Mouse (Mus musculus) hindbrain, embryonic 11.5 days (tissue): ENCODE results near the gene Gm8909. TPM values are rescaled to one million over a fixed set of nuclear protein-coding genes. Genes with fewer than 3 reads are reported as not detected.
A peak's percentile ranks its signal among the peaks of the same experiment; 100 is the strongest.
"Not testable (repeated sequence)": the region's sequence is repeated elsewhere in the genome, so short reads cannot be mapped to it uniquely, and the experiment has no call there.

Source experiments
- ATAC-seq: fragments of 200-750 bp; cut with Nextera tagmentation; 2 replicates; pipeline ENCODE4 v1.8.0; 2017; ENCODE audit warnings: mild to moderate bottlenecking, moderate TSS enrichment, moderate library complexity; ENCODE audit not compliant: low FRiP score
- DNase-seq: peaks from one replicate; pipeline ENCODE4 v3.0.0-alpha.2; 2015; ENCODE audit warnings: low spot score
- H3K27ac ChIP-seq: fragments of 300-500 bp; sonication (generic); 2 replicates; pipeline ENCODE4 v1.5.1; 2014; ENCODE audit warnings: mild to moderate bottlenecking, low read depth, low read length
- H3K27me3 ChIP-seq: fragments of 300-500 bp; sonication (generic); 2 replicates; pipeline ENCODE4 v1.6.1; 2014; ENCODE audit warnings: mild to moderate bottlenecking, low read length, moderate library complexity, mixed read lengths; ENCODE audit not compliant: control insufficient read depth, insufficient read depth
- H3K36me3 ChIP-seq: fragments of 300-500 bp; sonication (generic); 2 replicates; pipeline ENCODE4 v1.6.1; 2014; ENCODE audit warnings: mild to moderate bottlenecking, low read length, moderate library complexity, mixed read lengths; ENCODE audit not compliant: control insufficient read depth, insufficient read depth
- H3K4me1 ChIP-seq: fragments of 300-500 bp; sonication (generic); replicated peaks from 2 replicates; pipeline ENCODE4 v1.6.1; 2014; ENCODE audit warnings: low read length, mixed read lengths; ENCODE audit not compliant: control insufficient read depth, insufficient read depth
- H3K4me2 ChIP-seq: fragments of 300-500 bp; sonication (generic); replicated peaks from 2 replicates; pipeline ENCODE4 v1.6.1; 2014; ENCODE audit warnings: mild to moderate bottlenecking, low read depth, low read length
- H3K4me3 ChIP-seq: fragments of 300-500 bp; sonication (generic); 2 replicates; pipeline ENCODE4 v1.5.1; 2014; ENCODE audit warnings: low read depth, low read length
- H3K9ac ChIP-seq: fragments of 300-500 bp; sonication (generic); 2 replicates; pipeline ENCODE4 v1.6.1; 2014; ENCODE audit warnings: low read depth, low read length
- H3K9me3 ChIP-seq: fragments of 300-500 bp; sonication (generic); 2 replicates; pipeline ENCODE4 v1.6.1; 2016; ENCODE audit warnings: low read length; ENCODE audit not compliant: control insufficient read depth
- WGBS: fragments of 180-500 bp; shearing (Covaris S2); extraction: QIAGEN DNeasy Blood & Tissue Kit; methylation state at CpG from one replicate; pipeline ENCODE4 v1.1.7; 2014; 5-methylcytosine and 5-hydroxymethylcytosine counted together
- polyA plus RNA-seq: library from polyadenylated mRNA; unstranded; fragments of >200 nt; fragmentation: Nextera tagmentation; extraction: Ambion mirVana; gene quantifications from 2 replicates; pipeline ENCODE4 v1.2.1, GENCODE M21; 2014

The Gm8909 gene
- polyA plus RNA-seq, 1 experiment from 2014 or later: not detected

DNA sequence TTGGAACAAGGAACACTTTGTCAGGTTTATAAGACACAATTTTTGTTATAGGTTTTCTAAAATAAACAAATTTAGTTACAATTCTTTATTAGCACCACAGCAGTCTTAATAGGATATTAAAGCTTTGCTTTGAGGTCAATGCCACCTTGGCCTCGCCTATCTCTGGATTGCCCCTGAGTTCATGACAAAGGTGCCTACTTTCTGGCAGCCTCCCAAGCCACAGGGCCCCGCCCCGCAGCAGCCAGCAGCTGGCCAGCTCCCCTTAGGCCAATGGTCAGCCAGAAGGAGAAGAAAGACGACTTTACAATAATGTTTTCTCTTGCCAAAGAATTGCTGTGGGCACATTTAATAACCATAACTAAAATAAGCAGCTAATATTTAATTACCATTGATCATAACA, 17.1 kb downstream of the Gm8909 start:
- not testable (repeated sequence) for H3K4me3 ChIP-seq, H3K27ac ChIP-seq, DNase-seq, ATAC-seq, H3K4me1 ChIP-seq, H3K36me3 ChIP-seq, H3K9me3 ChIP-seq, H3K4me2 ChIP-seq, H3K9ac ChIP-seq
- WGBS: 51% methylated on average over 4 of the region's 4 CpGs
- peaks cover 11% of the 10 kb centered on the region for H3K27me3 ChIP-seq

GRCm38 (mm10) chr17:36148468-36148867, 19.9 kb downstream of the Gm8909 start:
- H3K4me1 ChIP-seq, ATAC-seq, DNase-seq, H3K27ac ChIP-seq, H3K9ac ChIP-seq, H3K9me3 ChIP-seq, H3K4me2 ChIP-seq, H3K36me3 ChIP-seq, H3K4me3 ChIP-seq: not testable (repeated sequence)
- 77% methylated on average over 5 of the region's 5 CpGs for WGBS
- peaks cover 27% of the 10 kb centered on the region for H3K27me3 ChIP-seq

- not testable (repeated sequence) for H3K4me3 ChIP-seq, H3K9me3 ChIP-seq, DNase-seq, H3K4me1 ChIP-seq, H3K4me2 ChIP-seq, H3K9ac ChIP-seq, H3K27ac ChIP-seq, ATAC-seq, H3K36me3 ChIP-seq
- 84% methylated on average over 1 of the region's 1 CpGs for WGBS
- H3K27me3 ChIP-seq: peaks cover 32% of the 10 kb centered on the region
These were observed 21.4 kb downstream of the Gm8909 start for GRCm38 (mm10) chr17:36146937-36147336.

GRCm38 (mm10) chr17:36145861-36146156, 22.5 kb downstream of the Gm8909 start:
- peaks cover 32% of the 10 kb centered on the region for H3K27me3 ChIP-seq
- not testable (repeated sequence) for DNase-seq, H3K27ac ChIP-seq, ATAC-seq, H3K4me1 ChIP-seq, H3K9me3 ChIP-seq, H3K9ac ChIP-seq, H3K36me3 ChIP-seq
- WGBS: 1% methylated on average over 13 of the region's 13 CpGs
- H3K4me2 ChIP-seq: peak overlapping the region; percentile 36
- H3K4me3 ChIP-seq: peak overlapping the region; percentile 28

GRCm38 (mm10) chr17:36145111-36145860, 23.1 kb downstream of the Gm8909 start:
- Histone ChIP-seq H3K4me2 (peak overlapping the region; percentile 36), H3K27me3 (peaks cover 32% of the 10 kb centered on the region), H3K4me3 (peak overlapping the region; percentile 28), H3K9me3 (no peaks in the 10 kb centered on the region), H3K36me3 (no peaks in the 10 kb centered on the region), H3K9ac (no peak overlapping the region), H3K27ac (no peak overlapping the region), H3K4me1 (0 out of 2 replicates have a peak, but pooled peaks cover 3% of the 10 kb centered on the region)
- peak; percentile 46 for DNase-seq
- 2% methylated on average over 77 of the region's 78 CpGs for WGBS
- no peak for ATAC-seq

- H3K36me3 ChIP-seq, H3K9me3 ChIP-seq, H3K27me3 ChIP-seq, H3K27ac ChIP-seq, H3K4me1 ChIP-seq, H3K4me2 ChIP-seq, DNase-seq, H3K9ac ChIP-seq, ATAC-seq, H3K4me3 ChIP-seq: not testable (repeated sequence)
- 81% methylated on average over 1 of the region's 1 CpGs for WGBS
These were observed 32.0 kb downstream of the Gm8909 start for GRCm38 (mm10) chr17:36136299-36136848.

GRCm38 (mm10) chr17:36135421-36136231, 32.7 kb downstream of the Gm8909 start:
- not testable (repeated sequence) for H3K36me3 ChIP-seq, H3K27ac ChIP-seq, H3K4me2 ChIP-seq, ATAC-seq, H3K9ac ChIP-seq, DNase-seq, H3K4me1 ChIP-seq, H3K9me3 ChIP-seq, H3K4me3 ChIP-seq, H3K27me3 ChIP-seq

GRCm38 (mm10) chr17:36131516-36132265, 36.6 kb downstream of the Gm8909 start:
- Histone ChIP-seq H3K27me3 (no peaks in the 10 kb centered on the region), H3K27ac (no peak overlapping the region), H3K4me1 (no peaks in the 10 kb centered on the region), H3K36me3 (no peaks in the 10 kb centered on the region), H3K9ac (no peak overlapping the region), H3K9me3 (no peaks in the 10 kb centered on the region), H3K4me2 (no peak overlapping the region), H3K4me3 (no peak overlapping the region)
- DNase-seq: no peak
- ATAC-seq: no peak
- WGBS: 79% methylated on average over 5 of the region's 5 CpGs
